Mouse (Mus musculus): ENCODE results near the gene Fam219a.

- TF ChIP-seq CTCF (IDR thresholded peaks at IDR 0.05; ENCODE audit: extremely low read depth, insufficient read length, insufficient replicate concordance, low read depth, low read length) (no peak), POLR2A (IDR thresholded peaks at IDR 0.05; ENCODE audit: low read depth, low read length) (no peak; the same call in 1 of the 2 replicates)
Measured at GRCm38 (mm10) chr4:41502986-41503412, 66.3 kb downstream of the Fam219a start, which contains the start of gene AI464131.
